Mouse (Mus musculus) lung, postnatal 0 days (tissue): ENCODE data around the gene Snrpa. TPM values are rescaled to one million over a fixed set of nuclear protein-coding genes. Genes with fewer than 3 reads are reported as not detected.

Experiments
- ATAC-seq: fragments of 200-750 bp; cut with Nextera tagmentation; 2 replicates; pipeline ENCODE4 v1.8.0; 2017; ENCODE audit warnings: moderate library complexity
- DNase-seq: peaks from one replicate; pipeline ENCODE4 v3.0.0-alpha.2; 2016; ENCODE audit warnings: low spot score
- H3K27ac ChIP-seq: fragments of 300-500 bp; sonication (generic); 2 replicates; pipeline ENCODE4 v1.5.1; 2014; ENCODE audit warnings: antibody characterized with exemption, mild to moderate bottlenecking, low read length, mixed read lengths
- H3K27me3 ChIP-seq: fragments of 300-500 bp; sonication (generic); replicated peaks from 2 replicates; pipeline ENCODE4 v1.6.1; 2014; ENCODE audit warnings: low read length, mixed read lengths; ENCODE audit not compliant: insufficient read depth
- H3K36me3 ChIP-seq: fragments of 300-500 bp; sonication (generic); 2 replicates; pipeline ENCODE4 v1.6.1; 2014; ENCODE audit warnings: low read length, mixed read lengths; ENCODE audit not compliant: insufficient read depth
- H3K4me1 ChIP-seq: fragments of 300-500 bp; sonication (generic); 2 replicates; pipeline ENCODE4 v1.6.1; 2014; ENCODE audit warnings: antibody characterized with exemption, low read depth, low read length, mixed read lengths; ENCODE audit not compliant: insufficient read depth
- H3K4me2 ChIP-seq: fragments of 300-500 bp; sonication (generic); replicated peaks from 2 replicates; pipeline ENCODE4 v1.6.1; 2014; ENCODE audit warnings: low read depth, mild to moderate bottlenecking, low read length, moderate library complexity, mixed read lengths
- H3K4me3 ChIP-seq: fragments of 300-500 bp; sonication (generic); 2 replicates; pipeline ENCODE4 v1.5.1; 2014; ENCODE audit warnings: low read depth, low read length
- H3K9ac ChIP-seq: fragments of 300-500 bp; sonication (generic); replicated peaks from 2 replicates; pipeline ENCODE4 v1.6.1; 2014; ENCODE audit warnings: low read depth, mild to moderate bottlenecking
- H3K9me3 ChIP-seq: fragments of 300-500 bp; sonication (generic); 2 replicates; pipeline ENCODE4 v1.6.1; 2016; ENCODE audit warnings: low read length, mixed read lengths
- CTCF ChIP-seq: IDR thresholded peaks from 2 replicates; pipeline ENCODE4 v1.5.1; 2016; ENCODE audit warnings: antibody characterized with exemption, mild to moderate bottlenecking
- EP300 ChIP-seq: IDR thresholded peaks from 2 replicates; pipeline ENCODE4 v1.6.1; 2016; ENCODE audit warnings: antibody characterized with exemption, mild to moderate bottlenecking, control low read depth
- WGBS: fragments of 180-500 bp; shearing (Covaris S2); extraction: QIAGEN DNeasy Blood & Tissue Kit; methylation state at CpG from one replicate; pipeline ENCODE4 v1.1.7; 2014; 5-methylcytosine and 5-hydroxymethylcytosine counted together
- polyA plus RNA-seq: library from polyadenylated mRNA; unstranded; fragments of >200 nt; fragmentation: Nextera tagmentation; extraction: Ambion mirVana; gene quantifications from 2 replicates; pipeline ENCODE4 v1.2.1, GENCODE M21; 2015

Gene Snrpa
- polyA plus RNA-seq, 1 experiment from 2014 or later, result 75.8 TPM

DNA sequence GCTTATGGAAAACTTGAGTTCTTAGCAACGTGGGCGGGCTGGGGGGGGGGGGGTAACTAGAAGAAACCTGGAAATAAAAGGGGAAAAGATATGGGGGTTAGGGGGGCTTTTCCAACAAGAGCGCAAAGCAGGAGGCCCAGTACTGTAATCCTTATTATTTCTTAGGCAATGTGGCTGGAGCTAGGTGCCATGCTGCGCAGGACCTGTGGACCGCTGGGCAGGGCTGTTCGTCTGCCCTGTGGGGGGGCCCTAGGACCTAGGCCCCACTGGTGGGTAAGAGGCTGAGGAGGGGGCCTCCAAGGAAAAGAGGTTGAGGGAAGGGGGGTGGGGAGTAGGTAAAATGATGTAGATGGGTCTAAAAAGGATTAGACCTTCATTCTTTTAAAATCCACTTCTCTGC is 37.2 kb upstream of the Snrpa start:
- H3K27me3 ChIP-seq, result no peaks in the 10 kb centered on the region
- DNase-seq (no peak), ATAC-seq (no peak)
- peaks cover 4% of the 10 kb centered on the region; the same call in 1 of the 2 replicates for H3K4me1 ChIP-seq
- no peaks in the 10 kb centered on the region for H3K36me3 ChIP-seq
- peak overlapping the region; percentile 56 for H3K4me3 ChIP-seq
- H3K27ac ChIP-seq, result peak overlapping the region; percentile 63
- H3K4me2 ChIP-seq, result peak overlapping the region; percentile 56
- WGBS, result 0% methylated on average over 5 of the region's 6 CpGs
- TF ChIP-seq EP300, result no peak
- TF ChIP-seq CTCF, result no peak
- H3K9me3 ChIP-seq, result no peaks in the 10 kb centered on the region
- H3K9ac ChIP-seq, result peak overlapping the region; percentile 41; the same call in 1 of the 2 replicates

DNA sequence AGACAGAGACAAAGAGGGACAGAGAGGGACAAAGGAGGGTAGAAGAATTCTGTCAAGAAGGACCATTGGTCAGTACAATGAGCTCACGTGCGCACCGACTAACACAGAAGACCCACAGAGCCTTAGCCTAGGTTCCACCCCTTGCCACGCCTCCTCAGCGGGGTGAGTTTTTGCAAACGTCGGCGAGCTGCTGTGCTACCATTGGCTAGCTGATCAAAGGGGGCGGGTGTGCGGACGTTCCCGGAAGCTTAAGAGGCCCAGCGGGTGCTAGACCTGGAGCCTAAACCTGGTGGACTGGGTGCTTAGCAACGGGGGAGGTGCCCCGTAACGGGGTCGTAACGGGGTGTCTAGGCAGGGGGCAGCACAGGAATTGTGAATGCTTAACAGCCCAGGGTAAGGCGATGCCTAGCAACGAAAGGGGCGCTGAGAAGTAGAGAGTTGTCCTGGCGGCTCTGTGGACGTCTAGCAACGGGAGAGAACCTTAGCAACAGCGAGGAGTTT is 36.8 kb upstream of the Snrpa start, which contains the start of gene Coq8b:
Coq8b (plus strand) TSS at position 243 of the 501 bp plus-strand sequence.
- peak; percentile 84 for ATAC-seq
- WGBS, result under 1% methylated on average over 25 of the region's 25 CpGs

DNA sequence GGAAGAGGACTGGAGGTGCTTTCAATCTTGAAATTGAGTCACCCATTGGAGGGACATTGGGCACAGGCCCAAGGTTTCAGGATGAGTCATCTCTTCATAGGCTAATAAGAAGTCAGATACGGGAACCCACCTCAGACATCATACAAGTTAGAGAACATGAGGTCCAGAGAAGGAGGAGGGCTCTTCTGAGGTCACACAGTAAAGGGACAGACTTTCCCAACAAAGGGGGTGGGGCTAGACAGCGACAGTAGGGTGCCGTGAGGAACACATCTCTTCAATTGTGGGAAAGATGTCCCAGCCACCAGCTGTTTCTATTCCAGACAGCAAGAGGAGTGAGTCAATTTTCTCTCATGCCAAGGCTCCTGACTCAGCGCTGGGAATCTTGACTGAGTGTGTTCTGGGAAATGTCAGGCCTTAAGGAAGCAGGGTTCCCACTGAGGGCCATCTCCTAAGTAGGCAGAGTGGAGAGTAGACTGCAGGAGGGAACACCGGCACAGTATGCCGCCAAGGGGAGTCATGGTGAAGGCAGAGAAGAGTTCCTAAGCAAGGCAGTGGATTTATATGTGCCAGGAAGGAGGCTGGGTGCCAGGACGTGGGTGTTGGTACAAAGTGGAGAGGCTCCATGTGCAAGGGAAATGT is 35.7 kb upstream of the Snrpa start:
- TF ChIP-seq CTCF, result no peak
- peak; percentile 95 for TF ChIP-seq EP300
- Histone ChIP-seq H3K27ac (peak overlapping the region; percentile 63), H3K9ac (no peak overlapping the region), H3K4me3 (no peak overlapping the region), H3K36me3 (no peaks in the 10 kb centered on the region), H3K27me3 (no peaks in the 10 kb centered on the region), H3K4me1 (peaks cover 14% of the 10 kb centered on the region; the same call in 1 of the 2 replicates), H3K4me2 (no peak overlapping the region), H3K9me3 (no peaks in the 10 kb centered on the region)
- ATAC-seq (peak; percentile 16), DNase-seq (peak; percentile 91)
- WGBS, result 46% methylated on average over 7 of the region's 7 CpGs

More for the DNA sequence above, 36.8 kb upstream of the Snrpa start, which contains the start of gene Coq8b:
- peaks cover 4% of the 10 kb centered on the region; the same call in 1 of the 2 replicates for H3K4me1 ChIP-seq
- peak within 1 kb of the TSS; percentile 63 for H3K27ac ChIP-seq
- no peaks in the 10 kb centered on the region for H3K9me3 ChIP-seq
- H3K36me3 ChIP-seq, result no peaks in the 10 kb centered on the region
- H3K4me2 ChIP-seq, result peak within 1 kb of the TSS; percentile 56
- peak within 1 kb of the TSS; percentile 41; the same call in 1 of the 2 replicates for H3K9ac ChIP-seq
- peak within 1 kb of the TSS; percentile 56 for H3K4me3 ChIP-seq
- DNase-seq, result peak; percentile 99
- H3K27me3 ChIP-seq, result no peaks in the 10 kb centered on the region
- peak; percentile 46 for TF ChIP-seq CTCF
- peak; percentile 27; the same call in 1 of the 2 replicates for TF ChIP-seq EP300

DNA sequence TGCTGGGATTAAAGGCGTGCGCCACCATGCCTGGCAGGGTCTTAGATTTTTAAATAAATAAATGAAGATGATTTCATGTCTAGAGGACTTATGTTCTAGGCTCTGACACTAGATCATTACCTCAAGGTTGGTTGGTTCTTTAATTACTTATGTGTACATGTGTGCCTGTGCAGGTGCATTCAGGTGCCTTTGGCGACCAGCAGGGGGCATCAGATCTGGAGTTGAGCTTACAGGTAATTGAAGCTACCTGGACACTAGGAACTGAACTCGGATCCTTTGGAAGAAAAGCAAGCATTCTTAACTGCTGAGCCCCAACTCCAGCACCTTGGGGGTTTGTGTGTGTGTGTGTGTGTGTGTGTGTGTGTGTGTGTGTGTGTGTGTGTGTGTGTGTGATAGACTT is 34.7 kb upstream of the Snrpa start:
- Histone ChIP-seq H3K36me3 (no peaks in the 10 kb centered on the region), H3K27me3 (no peaks in the 10 kb centered on the region), H3K27ac (no peak overlapping the region), H3K9me3 (no peaks in the 10 kb centered on the region), H3K9ac (no peak overlapping the region), H3K4me3 (no peak overlapping the region), H3K4me2 (no peak overlapping the region), H3K4me1 (peaks cover 21% of the 10 kb centered on the region)
- DNase-seq, result no peak
- TF ChIP-seq EP300 (no peak), CTCF (peak; percentile 36; the same call in 1 of the 2 replicates)
- WGBS, result 71% methylated on average over 4 of the region's 4 CpGs
- no peak for ATAC-seq

DNA sequence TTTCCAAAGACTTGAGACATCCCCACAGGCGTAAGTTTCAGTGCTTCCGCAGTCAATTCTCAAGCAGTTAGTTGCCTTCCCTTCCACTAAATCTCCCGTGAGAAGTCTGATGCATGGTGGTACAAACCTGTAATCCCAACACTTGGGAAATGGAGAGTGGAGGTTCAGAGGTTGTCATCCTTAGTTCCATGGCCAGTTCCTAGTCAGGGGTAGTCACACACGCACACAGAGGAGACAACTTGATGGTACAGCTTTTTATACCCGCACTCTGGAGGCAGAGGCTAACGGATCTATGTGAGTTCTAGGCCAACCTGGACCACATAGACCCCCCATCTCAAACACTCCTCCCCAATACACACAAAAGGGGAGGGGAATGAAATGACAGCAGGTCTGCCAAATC is 32.8 kb upstream of the Snrpa start:
- Histone ChIP-seq H3K9ac (peak overlapping the region; percentile 85), H3K27me3 (no peaks in the 10 kb centered on the region), H3K4me2 (peak overlapping the region; percentile 82), H3K27ac (peak overlapping the region; percentile 92), H3K36me3 (no peaks in the 10 kb centered on the region), H3K4me1 (peaks cover 33% of the 10 kb centered on the region), H3K9me3 (no peaks in the 10 kb centered on the region), H3K4me3 (peak overlapping the region; percentile 72)
- TF ChIP-seq EP300, result no peak
- no peak for TF ChIP-seq CTCF
- WGBS, result 15% methylated on average over 6 of the region's 6 CpGs
- ATAC-seq, result peak; percentile 0; the same call in 1 of the 2 replicates
- no peak for DNase-seq

DNA sequence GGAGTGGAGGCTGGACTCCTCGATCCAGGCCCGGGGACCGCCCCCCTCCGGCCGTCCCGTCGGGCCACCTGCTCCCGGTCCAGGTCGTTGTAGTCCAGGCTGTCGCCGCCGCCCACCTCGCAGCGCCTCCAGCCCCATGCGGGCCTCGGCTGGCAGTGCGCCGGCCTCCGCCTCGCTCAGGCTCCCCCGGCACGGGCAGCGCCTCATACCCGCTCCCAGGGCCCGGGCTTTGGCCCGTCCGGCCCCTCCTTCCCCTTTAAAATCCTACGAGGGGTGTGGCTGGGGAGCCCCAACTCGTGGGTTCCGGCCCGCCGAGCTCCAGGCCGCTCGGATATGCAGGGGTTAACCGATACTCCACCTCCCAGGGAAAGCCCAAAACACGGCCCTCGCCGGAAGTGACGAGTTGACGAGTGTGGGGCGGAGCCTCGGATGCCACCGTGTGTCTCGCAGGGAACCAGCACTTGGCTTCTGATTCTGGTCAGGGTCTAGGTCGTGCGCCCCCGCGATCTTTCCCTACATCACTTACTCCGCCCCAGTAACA is 32.3 kb upstream of the Snrpa start, which contains the start of gene Itpkc:
Itpkc (minus strand) TSS at position 381 of the 541 bp plus-strand sequence.
- H3K4me1 ChIP-seq, result peaks cover 30% of the 10 kb centered on the region
- H3K4me2 ChIP-seq, result peak within 1 kb of the TSS; percentile 82
- peak; percentile 83 for ATAC-seq
- H3K9ac ChIP-seq, result peak within 1 kb of the TSS; percentile 85
- no peaks in the 10 kb centered on the region for H3K36me3 ChIP-seq
- H3K9me3 ChIP-seq, result no peaks in the 10 kb centered on the region
- DNase-seq, result peak; percentile 98
- 3% methylated on average over 48 of the region's 49 CpGs for WGBS
- H3K27ac ChIP-seq, result peak within 1 kb of the TSS; percentile 92
- peak within 1 kb of the TSS; percentile 72 for H3K4me3 ChIP-seq
- H3K27me3 ChIP-seq, result no peaks in the 10 kb centered on the region
- peak; percentile 20 for TF ChIP-seq CTCF
- TF ChIP-seq EP300, result peak; percentile 51; the same call in 1 of the 2 replicates
